Mouse (Mus musculus) spleen, adult 2 months (tissue): Measurements from ENCODE around the gene Stag1. TPM values are rescaled to one million over a fixed set of nuclear protein-coding genes. Genes with fewer than 3 reads are reported as not detected.

Experiments used
- DNase-seq, 2 experiments: peaks; one replicate each; pipeline versions ENCODE4 v3.0.0 to v3.0.0-alpha.2; 2012 to 2021; ENCODE audit warnings: low spot score in 2 of 2, low read depth in 1 of 2
- H3K27ac ChIP-seq: fragments of 200-500 bp; 2 replicates; pipeline ENCODE4 v1.5.1; 2012; ENCODE audit warnings: low read length, inconsistent platforms; ENCODE audit not compliant: insufficient read depth
- H3K27me3 ChIP-seq: fragments of 200-500 bp; 2 replicates; pipeline ENCODE4 v1.6.1; 2012; ENCODE audit warnings: mild to moderate bottlenecking, moderate library complexity, low read length, inconsistent platforms; ENCODE audit not compliant: control insufficient read depth, insufficient read depth
- H3K36me3 ChIP-seq: fragments of 200-500 bp; 2 replicates; pipeline ENCODE4 v1.6.1; 2012; ENCODE audit warnings: mild to moderate bottlenecking, low read length, inconsistent platforms; ENCODE audit not compliant: control insufficient read depth, insufficient read depth
- H3K4me1 ChIP-seq: fragments of 200-500 bp; 2 replicates; pipeline ENCODE4 v1.6.1; 2011; ENCODE audit warnings: inconsistent platforms; ENCODE audit not compliant: control insufficient read depth, insufficient read depth, insufficient read length
- H3K4me3 ChIP-seq: fragments of 200-500 bp; 2 replicates; pipeline ENCODE4 v1.5.1; 2011; ENCODE audit warnings: mild to moderate bottlenecking, inconsistent platforms; ENCODE audit not compliant: insufficient read depth, insufficient read length; ENCODE audit errors: extremely low read depth
- CTCF ChIP-seq: fragments of 200-500 bp; IDR thresholded peaks from 2 replicates; pipeline ENCODE4 v1.5.1; 2011; ENCODE audit warnings: mild to moderate bottlenecking, inconsistent platforms; ENCODE audit not compliant: insufficient read depth, insufficient read length, insufficient replicate concordance; ENCODE audit errors: extremely low read depth
- POLR2A ChIP-seq: fragments of 200-500 bp; IDR thresholded peaks from 2 replicates; pipeline ENCODE4 v1.6.1; 2011; ENCODE audit warnings: low read depth, low read length, inconsistent platforms
- WGBS: fragments of 180-500 bp; shearing (Covaris S2); methylation state at CpG from one replicate; pipeline ENCODE4 v1.1.7; 2018; 5-methylcytosine and 5-hydroxymethylcytosine counted together
- polyA plus RNA-seq: library from polyadenylated mRNA; depleted of rRNA; stranded (reverse); fragments of >200 nt; gene quantifications from 2 replicates; pipeline ENCODE4 v1.2.3, GENCODE M21; 2012

The Stag1 gene
- polyA plus RNA-seq, 1 experiment = 2.5 TPM

DNA sequence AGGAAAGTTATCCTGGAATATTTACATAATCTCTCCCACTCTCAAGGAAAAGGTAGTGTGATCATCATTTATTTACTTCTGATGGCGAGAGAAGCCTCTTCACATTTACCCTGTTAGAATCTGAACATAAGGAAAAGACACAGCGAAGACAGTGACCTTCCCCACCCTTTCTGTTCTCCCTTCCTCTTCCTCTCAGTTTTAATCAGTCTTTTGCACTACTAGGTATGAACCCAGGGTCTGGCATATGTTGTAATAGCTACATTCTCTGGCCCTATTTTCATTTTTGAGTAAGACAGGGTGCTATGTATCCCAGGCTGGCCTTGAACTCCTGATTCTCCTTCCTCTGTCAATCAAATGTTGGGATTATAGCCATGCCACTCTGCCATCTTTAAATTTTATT lies 48.7 kb downstream of the Stag1 start:
- no peak overlapping the region for H3K4me3 ChIP-seq
- no peak for DNase-seq
- peaks cover 6% of the 10 kb centered on the region for H3K4me1 ChIP-seq

DNA sequence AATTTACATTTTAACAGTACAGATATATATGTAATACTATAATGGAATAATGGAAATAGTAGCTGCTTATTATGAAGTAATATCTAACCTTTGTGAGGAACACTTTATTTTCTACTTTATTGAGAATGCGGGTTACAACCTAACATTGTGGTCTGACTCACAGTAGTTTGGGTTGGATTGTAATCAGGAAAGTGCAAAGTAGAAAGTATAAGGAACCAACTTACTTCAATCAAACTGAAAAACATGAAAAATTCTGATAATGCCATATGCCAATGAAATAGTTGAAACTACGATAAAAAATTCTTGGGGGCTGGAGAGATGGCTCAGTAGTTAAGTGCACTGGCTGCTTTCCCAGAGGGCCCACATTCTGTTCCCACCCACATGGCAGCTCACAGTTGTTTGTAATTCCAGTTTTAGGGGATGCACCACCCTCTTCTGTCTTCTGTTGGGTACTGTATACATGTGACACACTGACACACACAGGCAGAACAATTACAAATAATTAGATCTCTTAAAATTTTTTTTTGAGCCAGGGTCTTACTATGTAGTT lies 50.3 kb downstream of the Stag1 start:
- H3K4me3 ChIP-seq = no peak overlapping the region

More for the DNA sequence above, 48.7 kb downstream of the Stag1 start:
- WGBS = 73% methylated on average over 2 of the region's 2 CpGs
- no peaks in the 10 kb centered on the region for H3K27me3 ChIP-seq
- TF ChIP-seq CTCF (no peak), POLR2A (no peak)
- no peaks in the 10 kb centered on the region for H3K36me3 ChIP-seq
- H3K27ac ChIP-seq = no peak overlapping the region

DNA sequence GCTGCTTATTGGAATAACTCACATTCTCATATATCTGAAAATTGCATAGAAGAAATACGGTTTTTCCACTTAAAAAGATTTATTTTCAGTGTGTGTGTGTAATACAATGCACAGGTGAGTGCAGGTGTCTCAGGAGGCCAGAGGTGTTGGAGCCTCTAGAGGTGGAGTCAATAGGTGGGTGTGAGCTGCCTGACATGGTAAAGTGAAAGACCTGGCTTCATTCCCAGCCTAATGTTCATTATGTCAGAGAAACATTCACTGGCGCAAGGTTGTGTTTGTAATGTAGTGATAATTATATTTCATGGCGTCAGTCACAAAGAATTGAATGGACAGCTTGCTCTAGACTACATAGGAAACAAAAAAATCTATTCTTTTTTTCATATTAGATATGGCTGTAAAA lies 56.5 kb downstream of the Stag1 start:
- 91% methylated on average over 3 of the region's 3 CpGs for WGBS

More for the DNA sequence above, 50.3 kb downstream of the Stag1 start:
- WGBS = 85% methylated on average over 2 of the region's 2 CpGs
- peaks cover 3% of the 10 kb centered on the region; the same call in 1 of the 2 replicates for H3K4me1 ChIP-seq
- no peaks in the 10 kb centered on the region for H3K36me3 ChIP-seq
- DNase-seq = no peak
- no peak for TF ChIP-seq POLR2A
- no peak for TF ChIP-seq CTCF
- no peak overlapping the region for H3K27ac ChIP-seq
- no peaks in the 10 kb centered on the region for H3K27me3 ChIP-seq

DNA sequence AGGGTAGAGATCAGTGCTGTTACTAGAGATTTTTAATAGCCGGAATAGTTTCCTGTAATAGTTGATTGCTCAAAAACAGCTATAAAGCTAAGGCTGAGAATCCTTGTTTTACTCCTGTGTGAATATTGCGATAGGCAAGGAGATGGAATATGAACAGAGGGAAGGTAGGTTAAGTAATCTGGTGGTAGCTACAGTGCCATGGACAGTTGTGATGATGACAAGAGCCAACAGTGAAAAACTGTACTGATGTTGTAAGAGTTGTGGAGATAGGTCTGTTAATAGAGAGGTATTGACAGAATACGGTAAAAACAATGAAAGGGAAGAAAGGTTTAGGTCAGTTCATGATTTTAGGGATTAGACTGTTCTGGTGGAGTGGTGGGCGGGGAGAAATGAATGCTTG lies 58.5 kb downstream of the Stag1 start:
- WGBS = 94% methylated on average over 4 of the region's 4 CpGs
- Histone ChIP-seq H3K27me3 (no peaks in the 10 kb centered on the region), H3K4me1 (no peaks in the 10 kb centered on the region; the same call in 1 of the 2 replicates), H3K36me3 (no peaks in the 10 kb centered on the region), H3K27ac (no peak overlapping the region), H3K4me3 (no peak overlapping the region)
- DNase-seq = no peak
- TF ChIP-seq POLR2A (no peak), CTCF (no peak)

More for the DNA sequence above, 56.5 kb downstream of the Stag1 start:
- H3K4me3 ChIP-seq = no peak overlapping the region
- no peaks in the 10 kb centered on the region for H3K27me3 ChIP-seq
- no peaks in the 10 kb centered on the region for H3K36me3 ChIP-seq
- H3K4me1 ChIP-seq = no peaks in the 10 kb centered on the region; the same call in 1 of the 2 replicates
- H3K27ac ChIP-seq = no peak overlapping the region
- DNase-seq = no peak
- TF ChIP-seq CTCF = no peak
- no peak for TF ChIP-seq POLR2A

DNA sequence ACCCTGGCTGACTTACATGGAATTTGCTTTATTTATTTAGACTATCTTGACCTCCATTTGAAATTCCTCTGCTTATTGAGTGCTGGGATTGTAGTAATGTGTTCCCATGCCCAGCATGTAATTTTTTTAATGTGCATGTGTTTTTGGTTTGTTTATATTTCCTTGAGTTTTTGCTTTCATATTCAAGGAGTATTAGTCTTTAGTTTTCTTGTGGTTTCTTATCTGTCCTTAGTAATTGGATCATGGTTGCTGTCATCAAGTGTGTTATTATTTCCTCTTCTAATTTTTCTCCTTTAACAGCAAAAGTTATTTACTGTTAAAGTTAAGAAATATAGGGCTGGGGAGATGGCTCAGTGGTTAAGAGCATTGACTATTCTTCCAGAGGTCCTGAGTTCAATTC lies 63.0 kb downstream of the Stag1 start:
- H3K4me1 ChIP-seq = no peaks in the 10 kb centered on the region; the same call in 1 of the 2 replicates
- H3K27ac ChIP-seq = no peak overlapping the region
- no peak for TF ChIP-seq CTCF
- TF ChIP-seq POLR2A = no peak
- DNase-seq = no peak
- H3K36me3 ChIP-seq = no peaks in the 10 kb centered on the region
- H3K4me3 ChIP-seq = no peak overlapping the region
- H3K27me3 ChIP-seq = no peaks in the 10 kb centered on the region

DNA sequence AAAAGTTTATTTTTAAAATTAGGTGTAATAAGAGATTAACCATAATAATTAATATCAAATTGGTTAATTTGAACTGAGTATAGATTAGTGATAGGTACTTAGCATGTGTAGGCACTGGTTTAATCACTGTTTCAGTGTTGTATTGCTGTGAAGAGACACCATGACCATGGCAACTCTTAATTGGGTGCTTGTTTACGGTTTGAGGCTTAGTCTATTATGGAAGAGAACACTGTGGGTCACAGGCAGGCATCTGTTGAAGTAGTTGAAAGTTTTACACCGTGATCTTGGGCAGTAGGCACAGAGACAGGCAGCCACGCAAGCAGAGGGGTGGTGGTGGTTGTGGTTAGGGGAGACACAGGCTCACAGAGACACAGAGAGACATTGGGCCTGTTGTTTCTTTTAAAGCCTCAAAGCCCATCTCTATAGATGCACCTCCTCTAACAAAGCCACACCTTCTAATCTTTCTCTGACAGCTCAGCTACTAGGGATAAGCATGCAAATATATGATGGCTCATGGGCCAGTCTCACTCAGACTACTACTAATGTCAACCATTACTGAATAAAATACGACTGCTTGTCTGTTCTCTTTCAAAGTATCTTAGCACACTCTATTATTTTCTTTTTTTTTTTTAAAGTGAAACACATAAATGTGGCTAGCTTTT lies 66.0 kb downstream of the Stag1 start:
- Histone ChIP-seq H3K27ac (no peak overlapping the region), H3K4me1 (no peaks in the 10 kb centered on the region), H3K36me3 (no peaks in the 10 kb centered on the region), H3K4me3 (no peak overlapping the region), H3K27me3 (no peaks in the 10 kb centered on the region)
- DNase-seq = no peak
- no peak for TF ChIP-seq CTCF
- no peak for TF ChIP-seq POLR2A
- 66% methylated on average over 4 of the region's 4 CpGs for WGBS

DNA sequence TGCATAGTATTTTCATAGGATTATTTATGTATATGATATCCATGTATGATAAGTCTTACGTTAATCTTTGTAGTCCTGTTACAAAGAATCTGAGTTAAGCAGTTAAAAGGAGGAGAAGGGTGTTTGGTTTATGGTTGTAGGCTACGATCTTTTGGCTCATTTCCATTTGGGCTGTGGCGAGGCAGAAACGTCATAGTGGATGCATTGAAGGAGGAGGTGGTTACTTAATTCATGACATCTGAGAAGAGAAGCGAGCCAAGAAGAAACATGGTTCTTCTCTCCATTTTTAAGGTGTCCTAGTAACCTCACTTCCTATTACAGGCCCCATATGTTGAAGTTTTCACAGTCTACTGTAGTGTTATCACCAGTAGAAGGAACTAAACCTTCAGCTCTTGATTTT lies 72.6 kb downstream of the Stag1 start:
- DNase-seq = no peak
- WGBS = 64% methylated on average over 5 of the region's 5 CpGs

More for the DNA sequence above, 72.6 kb downstream of the Stag1 start:
- Histone ChIP-seq H3K27me3 (no peaks in the 10 kb centered on the region), H3K27ac (no peak overlapping the region), H3K36me3 (no peaks in the 10 kb centered on the region), H3K4me1 (0 out of 2 replicates have a peak, but pooled peaks cover 2% of the 10 kb centered on the region), H3K4me3 (no peak overlapping the region)
- no peak for TF ChIP-seq POLR2A
- TF ChIP-seq CTCF = no peak
